Mouse (Mus musculus) liver, embryonic 14.5 days (tissue): ENCODE results near the gene Cog7. TPM values are rescaled to one million over a fixed set of nuclear protein-coding genes. Genes with fewer than 3 reads are reported as not detected.

Source experiments
- ATAC-seq: fragments of 200-750 bp; cut with Nextera tagmentation; 2 replicates; pipeline ENCODE4 v1.8.0; 2017; ENCODE audit warnings: moderate number of reproducible peaks, mild to moderate bottlenecking, moderate library complexity; ENCODE audit not compliant: insufficient read depth
- DNase-seq, 3 experiments: peaks; one replicate each; pipeline ENCODE4 v3.0.0-alpha.2; 2012 to 2013; ENCODE audit warnings: low read depth in 3 of 3, low spot score in 3 of 3
- H3K27ac ChIP-seq: fragments of 300-500 bp; sonication (generic); 2 replicates; pipeline ENCODE4 v1.5.1; 2014; ENCODE audit warnings: moderate library complexity, mild to moderate bottlenecking, control low read depth, inconsistent platforms
- H3K27me3 ChIP-seq: fragments of 300-500 bp; sonication (generic); 2 replicates; pipeline ENCODE4 v1.6.1; 2014; ENCODE audit warnings: mild to moderate bottlenecking, low read length, moderate library complexity; ENCODE audit not compliant: control insufficient read depth, insufficient read depth
- H3K36me3 ChIP-seq: fragments of 300-500 bp; sonication (generic); replicated peaks from 2 replicates; pipeline ENCODE4 v1.6.1; 2014; ENCODE audit warnings: low read depth; ENCODE audit not compliant: control insufficient read depth, insufficient read depth
- H3K4me1 ChIP-seq, 2 experiments: fragments of 200-500 bp in 1 of 2; fragments of 300-500 bp in 1 of 2; sonication (generic) in 1 of 2; replicated peaks; 2 replicates each; pipeline ENCODE4 v1.6.1; 2012 to 2014; ENCODE audit warnings: antibody characterized with exemption in 1 of 2, inconsistent platforms in 1 of 2, low read length in 1 of 2; ENCODE audit not compliant: control insufficient read depth in 2 of 2, insufficient read depth in 2 of 2
- H3K4me2 ChIP-seq: fragments of 300-500 bp; sonication (generic); 2 replicates; pipeline ENCODE4 v1.6.1; 2014; ENCODE audit warnings: low read depth, mild to moderate bottlenecking, control low read depth, moderate library complexity
- H3K4me3 ChIP-seq, 2 experiments: fragments of 200-500 bp in 1 of 2; fragments of 300-500 bp in 1 of 2; sonication (generic) in 1 of 2; 2 replicates each; pipeline ENCODE4 v1.5.1; 2012 to 2014; ENCODE audit warnings: low read depth in 2 of 2, low read length in 2 of 2, mild to moderate bottlenecking in 2 of 2, control low read depth in 1 of 2, inconsistent platforms in 1 of 2, moderate library complexity in 1 of 2; ENCODE audit not compliant: insufficient read depth in 1 of 2
- H3K9ac ChIP-seq: fragments of 300-500 bp; sonication (generic); replicated peaks from 2 replicates; pipeline ENCODE4 v1.6.1; 2014; ENCODE audit warnings: mild to moderate bottlenecking, control low read depth, moderate library complexity
- H3K9me3 ChIP-seq: fragments of 300-500 bp; sonication (generic); 2 replicates; pipeline ENCODE4 v1.6.1; 2016; ENCODE audit warnings: low read length, mixed read lengths; ENCODE audit not compliant: control insufficient read depth
- CTCF ChIP-seq: IDR thresholded peaks from 2 replicates; pipeline ENCODE4 v1.5.1; 2016; ENCODE audit warnings: antibody characterized with exemption, low read depth, control low read depth
- EP300 ChIP-seq: IDR thresholded peaks from 2 replicates; pipeline ENCODE4 v1.6.1; 2016; ENCODE audit warnings: antibody characterized with exemption, low read depth
- WGBS: fragments of 180-500 bp; shearing (Covaris S2); extraction: QIAGEN DNeasy Blood & Tissue Kit; methylation state at CpG from one replicate; pipeline ENCODE4 v1.1.7; 2014; ENCODE audit not compliant: insufficient replicate concordance; 5-methylcytosine and 5-hydroxymethylcytosine counted together
- polyA plus RNA-seq, 2 experiments: library from polyadenylated mRNA; depleted of rRNA in 1 of 2; stranded (reverse) in 1 of 2; unstranded in 1 of 2; fragments of >200 nt; fragmentation: Nextera tagmentation in 1 of 2; extraction: Ambion mirVana in 1 of 2; gene quantifications; 2 replicates each; pipeline versions ENCODE4 v1.2.1 to v1.2.3; 2012 to 2014

Gene Cog7
- polyA plus RNA-seq, 2 experiments = 4.7 to 7.2 TPM

GRCm38 (mm10) chr7:122000396-122000795 is 18.9 kb upstream of the Cog7 start:
- no peak overlapping the region for H3K4me3 ChIP-seq
- no peaks in the 10 kb centered on the region for H3K27me3 ChIP-seq
- H3K36me3 ChIP-seq = peaks cover 33% of the 10 kb centered on the region
- 68% methylated on average over 8 of the region's 8 CpGs for WGBS
- DNase-seq (no peak), ATAC-seq (no peak)
- H3K4me2 ChIP-seq = no peak overlapping the region
- no peak for TF ChIP-seq EP300
- no peak for TF ChIP-seq CTCF
- no peak overlapping the region for H3K9ac ChIP-seq
- H3K9me3 ChIP-seq = no peaks in the 10 kb centered on the region
- no peak overlapping the region for H3K27ac ChIP-seq
- H3K4me1 ChIP-seq = no peaks in the 10 kb centered on the region

GRCm38 (mm10) chr7:121995961-121996360 is 14.4 kb upstream of the Cog7 start:
- no peak for TF ChIP-seq EP300
- TF ChIP-seq CTCF = no peak
- DNase-seq (no peak), ATAC-seq (no peak)
- Histone ChIP-seq H3K27ac (no peak overlapping the region), H3K9me3 (no peaks in the 10 kb centered on the region), H3K27me3 (no peaks in the 10 kb centered on the region), H3K9ac (no peak overlapping the region), H3K4me1 (no peaks in the 10 kb centered on the region), H3K36me3 (peaks cover 35% of the 10 kb centered on the region), H3K4me3 (no peak overlapping the region), H3K4me2 (no peak overlapping the region)
- WGBS = 80% methylated on average over 5 of the region's 5 CpGs

GRCm38 (mm10) chr7:121975031-121975430 is 6.5 kb downstream of the Cog7 start:
- no peaks in the 10 kb centered on the region for H3K27me3 ChIP-seq
- H3K4me1 ChIP-seq = peaks cover 4 to 5% of the 10 kb centered on the region in 2 experiments; a peak in 2 of 4 replicates
- no peak overlapping the region for H3K27ac ChIP-seq
- ATAC-seq = no peak
- TF ChIP-seq EP300 = no peak
- peak; percentile 82 for TF ChIP-seq CTCF
- no peak overlapping the region for H3K4me3 ChIP-seq
- peaks cover 5% of the 10 kb centered on the region for H3K36me3 ChIP-seq
- no peak overlapping the region for H3K9ac ChIP-seq
- no peaks in the 10 kb centered on the region for H3K9me3 ChIP-seq
- H3K4me2 ChIP-seq = no peak overlapping the region
- DNase-seq = peak; percentile 24 to 41 (median 30)
- WGBS = 47% methylated on average over 4 of the region's 4 CpGs

GRCm38 (mm10) chr7:121971698-121972097 is 9.8 kb downstream of the Cog7 start:
- Histone ChIP-seq H3K9me3 (no peaks in the 10 kb centered on the region), H3K9ac (no peak overlapping the region), H3K27ac (no peak overlapping the region), H3K4me2 (no peak overlapping the region), H3K4me1 (peaks cover 9 to 18% of the 10 kb centered on the region in 2 experiments; a peak in 3 of 4 replicates), H3K36me3 (peaks cover 5% of the 10 kb centered on the region; the same call in 1 of the 2 replicates), H3K4me3 (no peak overlapping the region), H3K27me3 (no peaks in the 10 kb centered on the region)
- TF ChIP-seq EP300 = no peak
- no peak for TF ChIP-seq CTCF
- ATAC-seq (no peak), DNase-seq (no peak)
- 57% methylated on average over 3 of the region's 3 CpGs for WGBS

- no peak; the same call in 1 of the 2 replicates for TF ChIP-seq EP300
- TF ChIP-seq CTCF = no peak
- no peaks in the 10 kb centered on the region for H3K9me3 ChIP-seq
- peaks cover 9 to 18% of the 10 kb centered on the region in 2 experiments; a peak in 3 of 4 replicates for H3K4me1 ChIP-seq
- no peak overlapping the region for H3K27ac ChIP-seq
- H3K9ac ChIP-seq = no peak overlapping the region
- 35% methylated on average over 9 of the region's 9 CpGs for WGBS
- H3K4me2 ChIP-seq = no peak overlapping the region
- H3K4me3 ChIP-seq = no peak overlapping the region
- ATAC-seq (peak; percentile 53), DNase-seq (peak in 1 of 3 experiments; percentile 23)
- no peaks in the 10 kb centered on the region for H3K27me3 ChIP-seq
- peaks cover 5% of the 10 kb centered on the region; the same call in 1 of the 2 replicates for H3K36me3 ChIP-seq
Observed at GRCm38 (mm10) chr7:121970250-121970649, 11.3 kb downstream of the Cog7 start.
